Mouse (Mus musculus) hindbrain, postnatal 0 days (tissue): ENCODE data around the gene Ruvbl1. TPM values are rescaled to one million over a fixed set of nuclear protein-coding genes. Genes with fewer than 3 reads are reported as not detected.
A peak's percentile ranks its signal among the peaks of the same experiment; 100 is the strongest.

Experiments used
- ATAC-seq: fragments of 200-750 bp; cut with Nextera tagmentation; 2 replicates; pipeline ENCODE4 v1.8.0; 2017; ENCODE audit warnings: mild to moderate bottlenecking, moderate TSS enrichment, moderate library complexity
- DNase-seq: peaks from one replicate; pipeline ENCODE4 v3.0.0-alpha.2; 2015; ENCODE audit warnings: low spot score
- H3K27ac ChIP-seq: fragments of 300-500 bp; sonication (generic); 2 replicates; pipeline ENCODE4 v1.5.1; 2014; ENCODE audit warnings: mild to moderate bottlenecking
- H3K27me3 ChIP-seq: fragments of 300-500 bp; sonication (generic); 2 replicates; pipeline ENCODE4 v1.6.1; 2014; ENCODE audit warnings: low read length, mixed read lengths; ENCODE audit not compliant: insufficient read depth
- H3K36me3 ChIP-seq: fragments of 300-500 bp; sonication (generic); 2 replicates; pipeline ENCODE4 v1.6.1; 2014; ENCODE audit warnings: low read length, mixed read lengths; ENCODE audit not compliant: insufficient read depth
- H3K4me1 ChIP-seq: fragments of 300-500 bp; sonication (generic); 2 replicates; pipeline ENCODE4 v1.6.1; 2014; ENCODE audit warnings: antibody characterized with exemption, low read length, mixed read lengths; ENCODE audit not compliant: insufficient read depth
- H3K4me2 ChIP-seq: fragments of 300-500 bp; sonication (generic); 2 replicates; pipeline ENCODE4 v1.6.1; 2014; ENCODE audit warnings: low read depth, mild to moderate bottlenecking, low read length, moderate library complexity, mixed read lengths
- H3K4me3 ChIP-seq: fragments of 300-500 bp; sonication (generic); 2 replicates; pipeline ENCODE4 v1.5.1; 2014; ENCODE audit warnings: low read length
- H3K9ac ChIP-seq: fragments of 300-500 bp; sonication (generic); replicated peaks from 2 replicates; pipeline ENCODE4 v1.6.1; 2014; ENCODE audit warnings: mild to moderate bottlenecking, low read length, moderate library complexity, mixed read lengths
- H3K9me3 ChIP-seq: fragments of 300-500 bp; sonication (generic); 2 replicates; pipeline ENCODE4 v1.6.1; 2016; ENCODE audit warnings: low read length, mixed read lengths
- CTCF ChIP-seq: IDR thresholded peaks from 2 replicates; pipeline ENCODE4 v1.5.1; 2016; ENCODE audit warnings: antibody characterized with exemption, control low read depth, low read depth
- WGBS: fragments of 180-500 bp; shearing (Covaris S2); extraction: QIAGEN DNeasy Blood & Tissue Kit; methylation state at CpG from one replicate; pipeline ENCODE4 v1.1.7; 2014; 5-methylcytosine and 5-hydroxymethylcytosine counted together
- polyA plus RNA-seq: library from polyadenylated mRNA; unstranded; fragments of >200 nt; fragmentation: Nextera tagmentation; extraction: Ambion mirVana; gene quantifications from 2 replicates; pipeline ENCODE4 v1.2.1, GENCODE M21; 2015
- total RNA-seq: library from RNA; depleted of rRNA; stranded (reverse); fragments of >200 nt; gene quantifications from 2 replicates; pipeline ENCODE4 v1.2.3, GENCODE M21; 2014; rRNA removed

Gene Ruvbl1
- total RNA-seq (31.2 and 42.5 TPM in 2 replicates), polyA plus RNA-seq (74.0 and 74.6 TPM in 2 replicates)

- TF ChIP-seq CTCF, result no peak
- peak within 1 kb of the TSS; percentile 69 for H3K4me3 ChIP-seq
- peak within 1 kb of the TSS; percentile 66; the same call in 1 of the 2 replicates for H3K27ac ChIP-seq
- peak within 1 kb of the TSS; percentile 80 for H3K4me2 ChIP-seq
- peak; percentile 100 for ATAC-seq
- DNase-seq, result peak; percentile 98
- no peaks in the 10 kb centered on the region for H3K9me3 ChIP-seq
- H3K9ac ChIP-seq, result peak within 1 kb of the TSS; percentile 75
- peaks cover 6% of the 10 kb centered on the region for H3K4me1 ChIP-seq
- WGBS, result under 1% methylated on average over 38 of the region's 42 CpGs
- H3K36me3 ChIP-seq, result peaks cover 24% of the 10 kb centered on the region; the same call in 1 of the 2 replicates
- no peaks in the 10 kb centered on the region for H3K27me3 ChIP-seq
Observed at GRCm38 (mm10) chr6:88465181-88465920, at the start of gene Ruvbl1. Ruvbl1 (plus strand) TSS chr6:88465409.

- 0 out of 2 replicates have a peak, but pooled peaks cover 3% of the 10 kb centered on the region for H3K4me1 ChIP-seq
- no peaks in the 10 kb centered on the region for H3K36me3 ChIP-seq
- ATAC-seq, result no peak
- peak; percentile 11 for DNase-seq
- 35% methylated on average over 7 of the region's 7 CpGs for WGBS
- no peak for TF ChIP-seq CTCF
- H3K4me2 ChIP-seq, result no peak overlapping the region
- H3K27ac ChIP-seq, result no peak overlapping the region
- no peak overlapping the region for H3K4me3 ChIP-seq
- no peak overlapping the region for H3K9ac ChIP-seq
- no peaks in the 10 kb centered on the region for H3K27me3 ChIP-seq
- no peaks in the 10 kb centered on the region for H3K9me3 ChIP-seq
Observed at GRCm38 (mm10) chr6:88416130-88416758, 49.0 kb upstream of the Ruvbl1 start.

- DNase-seq, result peak; percentile 63
- ATAC-seq, result 0 out of 2 replicates have a peak, but pooled peaks have one; percentile 62
- TF ChIP-seq CTCF, result peak; percentile 82
- Histone ChIP-seq H3K9ac (no peak overlapping the region), H3K9me3 (no peaks in the 10 kb centered on the region), H3K27me3 (no peaks in the 10 kb centered on the region), H3K36me3 (no peaks in the 10 kb centered on the region), H3K4me1 (no peaks in the 10 kb centered on the region), H3K4me3 (no peak overlapping the region), H3K27ac (no peak overlapping the region), H3K4me2 (no peak overlapping the region)
- WGBS, result 29% methylated on average over 4 of the region's 4 CpGs
Observed at GRCm38 (mm10) chr6:88431202-88431601, 34.0 kb upstream of the Ruvbl1 start.

GRCm38 (mm10) chr6:88435609-88436008 is 29.6 kb upstream of the Ruvbl1 start:
- ATAC-seq, result no peak
- DNase-seq, result no peak
- Histone ChIP-seq H3K9ac (no peak overlapping the region), H3K4me3 (no peak overlapping the region), H3K4me1 (0 out of 2 replicates have a peak, but pooled peaks cover 4% of the 10 kb centered on the region), H3K27me3 (no peaks in the 10 kb centered on the region), H3K36me3 (no peaks in the 10 kb centered on the region), H3K27ac (no peak overlapping the region), H3K4me2 (no peak overlapping the region), H3K9me3 (no peaks in the 10 kb centered on the region)
- no peak for TF ChIP-seq CTCF
- 81% methylated on average over 7 of the region's 7 CpGs for WGBS

GRCm38 (mm10) chr6:88439056-88439455 is 26.2 kb upstream of the Ruvbl1 start:
- Histone ChIP-seq H3K36me3 (no peaks in the 10 kb centered on the region), H3K27ac (no peak overlapping the region), H3K4me1 (0 out of 2 replicates have a peak, but pooled peaks cover 4% of the 10 kb centered on the region), H3K9me3 (no peaks in the 10 kb centered on the region), H3K4me3 (no peak overlapping the region), H3K9ac (no peak overlapping the region), H3K4me2 (no peak overlapping the region), H3K27me3 (no peaks in the 10 kb centered on the region)
- ATAC-seq, result peak; percentile 53; the same call in 1 of the 2 replicates
- DNase-seq, result peak; percentile 50
- no peak for TF ChIP-seq CTCF
- 40% methylated on average over 4 of the region's 4 CpGs for WGBS

- no peak overlapping the region for H3K27ac ChIP-seq
- no peaks in the 10 kb centered on the region for H3K36me3 ChIP-seq
- no peaks in the 10 kb centered on the region for H3K27me3 ChIP-seq
- no peak overlapping the region for H3K4me3 ChIP-seq
- H3K4me1 ChIP-seq, result 0 out of 2 replicates have a peak, but pooled peaks cover 4% of the 10 kb centered on the region
- no peak overlapping the region for H3K9ac ChIP-seq
- 82% methylated on average over 3 of the region's 3 CpGs for WGBS
- no peak overlapping the region for H3K4me2 ChIP-seq
- no peaks in the 10 kb centered on the region for H3K9me3 ChIP-seq
- no peak for TF ChIP-seq CTCF
- no peak for ATAC-seq
- no peak for DNase-seq
Observed at GRCm38 (mm10) chr6:88442551-88442950, 22.7 kb upstream of the Ruvbl1 start.
